Mouse (Mus musculus) adrenal gland, adult 8-10 months (tissue): Measurements from ENCODE around the gene Appl2. TPM values are rescaled to one million over a fixed set of nuclear protein-coding genes. Genes with fewer than 3 reads are reported as not detected.

Experiments
- DNase-seq: peaks from one replicate; pipeline ENCODE4 v3.0.0; 2022
- total RNA-seq, 4 experiments: library from RNA; stranded (reverse); gene quantifications; 2 replicates each; pipeline ENCODE4 v1.2.4; 2022

Appl2 gene
- total RNA-seq, 4 experiments from 2014 or later = 86.1 to 199 (median 103) TPM

DNA sequence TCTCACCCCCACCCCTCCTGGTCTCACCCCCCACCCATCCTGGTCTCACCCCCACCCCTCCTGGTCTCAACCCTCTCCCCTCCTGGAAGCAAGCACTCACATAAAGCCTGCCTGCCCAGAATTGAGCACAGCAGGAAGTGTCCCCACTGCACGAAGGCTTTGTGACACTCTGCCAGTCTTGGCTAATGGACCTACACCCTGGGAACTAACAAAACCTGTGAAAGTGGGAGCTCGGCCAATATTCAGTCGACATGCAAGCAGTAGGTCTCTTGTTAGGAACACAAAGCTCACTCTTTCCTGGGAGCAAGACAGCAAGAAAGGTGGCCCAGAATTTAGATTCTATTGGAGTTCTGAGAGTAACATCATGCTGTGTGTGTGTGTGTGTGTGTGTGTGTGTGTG is 17.6 kb downstream of the Appl2 start:
- DNase-seq = no peak

DNA sequence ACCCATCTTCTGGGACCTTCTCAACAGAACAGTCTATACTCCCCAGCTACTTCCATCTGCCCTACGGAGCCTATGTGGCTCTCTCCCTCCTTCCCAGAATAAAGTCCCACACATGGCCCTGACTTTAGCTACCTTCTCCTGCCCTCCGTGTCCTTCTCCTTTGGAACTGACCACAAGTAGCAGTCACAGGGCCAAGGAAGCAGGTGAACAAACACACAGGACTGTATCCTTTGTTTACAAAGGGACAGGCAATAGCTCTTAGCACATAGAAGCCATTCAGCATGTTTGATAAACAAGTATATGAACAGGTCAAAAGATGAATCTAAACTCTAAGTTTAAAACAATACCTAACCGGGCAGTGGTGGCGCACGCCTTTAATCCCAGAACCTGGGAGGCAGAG is 18.7 kb downstream of the Appl2 start:
- DNase-seq = no peak

DNA sequence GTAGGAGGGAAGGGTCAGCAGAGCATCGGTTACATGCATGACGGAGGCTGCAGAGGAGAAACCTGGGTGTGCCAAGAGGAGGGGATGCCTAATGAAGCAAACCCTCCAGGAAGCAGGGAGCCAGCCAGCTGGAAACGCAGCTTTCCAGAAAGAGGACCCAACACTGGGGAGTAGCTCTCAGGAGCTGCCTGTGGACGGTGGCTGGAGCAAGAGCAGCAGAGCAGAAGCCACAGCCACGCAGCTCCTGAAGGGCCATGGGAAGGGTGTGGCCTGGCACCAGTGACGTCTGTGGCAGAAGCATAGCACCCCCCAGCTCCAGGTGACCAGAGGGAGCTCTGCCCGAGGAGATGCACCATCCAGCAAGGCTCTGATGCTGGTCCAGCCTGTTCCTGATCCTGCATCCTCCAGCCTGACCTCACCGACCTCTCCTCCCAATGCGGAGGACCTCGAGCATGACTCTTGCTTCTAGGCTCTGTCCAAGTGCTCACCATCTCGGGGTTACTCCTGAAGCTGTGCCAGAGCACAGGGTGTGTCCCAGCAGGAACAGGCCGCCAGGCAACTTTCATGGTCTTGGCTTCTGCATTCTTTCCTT is 19.3 kb downstream of the Appl2 start:
- DNase-seq = no peak

GRCm38 (mm10) chr10:83628241-83628640 is 20.3 kb downstream of the Appl2 start:
- no peak for DNase-seq

DNA sequence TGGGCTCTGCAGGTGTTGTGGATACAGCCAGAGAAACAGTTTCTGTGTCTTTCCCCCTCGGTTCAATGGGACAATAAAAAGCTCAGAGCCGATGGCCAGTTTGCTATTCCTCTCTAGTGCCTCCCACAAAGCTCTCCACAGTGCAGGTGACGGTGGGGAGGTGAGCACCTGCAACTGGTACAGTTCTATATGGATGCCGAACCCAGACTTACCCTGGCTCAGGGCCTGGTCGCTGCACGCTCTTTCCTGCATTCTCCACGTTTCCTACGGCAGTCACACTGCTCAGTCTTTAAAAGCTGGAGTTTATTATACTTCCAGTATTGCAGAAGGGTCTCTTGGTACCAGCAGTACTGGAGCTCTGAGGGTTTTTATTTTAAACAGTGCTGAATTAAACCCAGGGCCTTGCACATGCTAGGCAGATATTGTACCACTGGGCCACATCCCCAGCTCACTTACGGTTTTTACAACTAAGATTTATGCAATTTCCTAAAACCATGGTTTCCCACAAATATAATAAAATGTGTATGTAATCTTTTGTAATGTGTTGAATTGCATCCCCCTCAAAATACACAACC is 21.3 kb downstream of the Appl2 start:
- DNase-seq = no peak

- no peak for DNase-seq
Observed at GRCm38 (mm10) chr10:83624841-83625240, 23.7 kb downstream of the Appl2 start.

DNA sequence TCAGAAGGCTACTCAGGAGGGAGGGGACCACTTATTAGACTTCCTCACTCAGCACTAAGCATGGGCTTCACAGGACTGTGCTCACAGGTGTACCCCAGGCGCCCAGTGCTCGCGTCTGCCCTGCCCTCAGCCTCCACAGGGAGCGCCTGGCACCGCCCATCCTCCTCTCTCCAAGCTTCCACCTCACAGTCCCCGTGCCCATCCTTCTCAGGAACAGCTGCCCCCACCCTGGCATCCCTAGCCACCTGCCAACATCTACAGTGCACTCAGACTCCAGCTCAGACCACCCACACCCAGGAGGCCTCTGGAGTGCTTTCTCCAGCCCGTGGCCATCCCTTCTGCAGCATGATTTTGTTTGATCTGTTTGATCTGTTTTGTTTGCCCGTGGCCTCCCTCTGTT is 24.5 kb downstream of the Appl2 start:
- no peak for DNase-seq

DNA sequence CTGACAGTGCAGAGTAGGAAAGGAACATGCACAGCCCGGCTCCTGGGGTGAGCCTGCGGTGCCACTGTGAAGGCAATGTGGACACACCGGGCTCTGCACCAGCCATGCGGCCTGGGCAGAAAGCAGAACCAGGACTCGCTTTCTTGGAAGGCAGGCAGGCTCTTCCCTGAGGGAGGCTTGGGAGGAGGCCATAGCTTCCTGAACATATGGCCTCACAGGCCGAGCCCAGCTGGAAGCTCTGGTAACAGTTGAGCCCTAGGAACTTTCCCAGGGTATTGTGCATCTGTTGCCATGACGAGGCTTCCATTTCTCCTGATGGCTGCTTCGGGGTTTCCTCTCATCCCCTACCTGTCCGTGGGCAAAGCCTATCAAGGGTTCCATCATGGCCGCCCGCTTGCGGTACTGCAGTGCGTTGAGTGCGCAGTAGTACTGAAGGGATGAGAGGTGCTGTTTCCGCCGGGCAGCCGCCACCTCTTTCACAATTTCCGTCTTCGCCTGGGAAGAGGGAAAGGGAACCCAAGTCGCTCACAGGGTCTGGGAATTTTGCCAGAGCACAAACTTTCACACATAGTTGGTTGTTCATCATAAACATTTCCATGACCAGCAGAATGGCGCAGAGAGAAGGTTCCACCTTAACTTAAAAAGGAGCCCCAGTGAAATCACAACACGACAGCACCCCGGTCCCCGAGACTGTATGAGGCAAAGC is 28.0 kb downstream of the Appl2 start:
- no peak for DNase-seq

DNA sequence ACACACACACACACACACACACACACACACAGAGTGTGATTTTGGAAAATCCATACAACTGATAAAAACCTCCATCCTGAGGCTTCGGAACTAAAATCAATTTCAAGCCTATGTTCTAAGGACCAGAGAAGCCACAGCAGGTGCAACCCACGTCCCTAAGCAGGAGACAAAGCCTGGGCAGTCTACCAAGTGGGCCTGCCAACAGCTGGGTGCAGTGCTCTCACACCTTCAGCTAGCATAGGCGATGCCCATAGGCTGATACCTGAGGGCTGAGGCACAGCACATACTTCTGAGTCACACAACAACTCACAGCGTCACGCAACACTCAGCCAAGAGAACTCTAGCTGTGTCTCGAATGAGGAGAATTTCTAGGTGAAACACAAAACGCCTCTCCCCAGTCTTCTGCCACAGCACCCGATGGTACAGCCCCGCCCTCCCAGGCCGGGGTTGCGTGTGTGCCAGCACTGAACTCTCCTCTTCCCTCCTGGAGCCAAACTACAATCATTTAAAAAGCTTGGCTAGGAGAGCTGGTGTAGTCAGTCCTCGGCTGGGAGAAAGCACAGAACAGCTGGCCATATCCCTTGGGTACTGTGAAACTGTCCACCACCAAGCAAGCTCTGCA is 29.6 kb downstream of the Appl2 start:
- DNase-seq = no peak

DNA sequence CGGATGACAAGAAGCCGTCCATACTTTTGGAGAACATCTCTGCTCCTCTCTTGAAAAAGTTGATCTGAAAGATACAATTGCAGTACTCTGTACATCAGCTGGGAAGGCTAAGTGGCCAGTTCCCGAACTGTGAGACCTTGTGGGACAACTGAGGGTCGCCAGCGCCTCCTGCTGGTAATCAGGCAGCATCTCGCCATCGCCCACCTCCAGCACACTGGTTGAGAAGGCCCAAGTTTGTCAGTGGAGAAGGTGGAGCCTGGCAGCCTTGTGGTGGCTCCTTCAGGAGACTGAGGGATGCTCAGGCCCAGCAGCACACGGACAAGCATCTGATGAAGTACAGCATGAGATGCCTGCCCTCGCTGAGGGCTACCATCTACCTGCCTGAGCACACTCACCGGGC is 31.2 kb downstream of the Appl2 start:
- no peak for DNase-seq

DNA sequence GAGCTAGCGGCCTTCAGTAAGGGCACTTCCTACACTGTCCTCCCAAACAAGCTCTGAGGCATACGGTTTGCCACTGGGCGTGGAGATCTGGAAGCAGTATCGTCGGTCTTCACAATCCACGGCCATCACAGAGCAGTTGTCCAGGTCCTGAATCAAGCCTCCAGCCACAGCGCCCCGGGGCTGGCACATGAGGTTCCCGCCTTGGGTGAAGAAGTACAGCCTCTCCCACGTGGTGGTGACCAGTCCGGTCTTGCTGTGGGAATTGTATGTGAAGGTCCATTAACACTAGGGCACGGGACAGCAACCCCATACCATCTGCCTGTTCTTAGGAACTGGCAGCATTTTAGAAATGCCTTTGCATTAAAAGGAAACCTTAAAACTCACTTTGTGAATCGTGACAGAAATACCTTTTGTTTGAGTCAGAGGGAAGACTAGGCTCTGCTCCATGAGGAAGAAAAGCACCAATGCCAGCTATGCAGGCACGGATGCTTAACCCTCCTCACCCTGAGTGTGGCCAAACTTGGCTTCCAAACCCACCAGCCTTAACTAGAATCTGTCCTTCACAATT is 35.8 kb downstream of the Appl2 start:
- DNase-seq = no peak

GRCm38 (mm10) chr10:83611863-83612262 is 36.7 kb downstream of the Appl2 start:
- no peak for DNase-seq

GRCm38 (mm10) chr10:83610518-83610917 is 38.0 kb downstream of the Appl2 start:
- DNase-seq = no peak

GRCm38 (mm10) chr10:83608596-83608995 is 39.9 kb downstream of the Appl2 start:
- DNase-seq = no peak

DNA sequence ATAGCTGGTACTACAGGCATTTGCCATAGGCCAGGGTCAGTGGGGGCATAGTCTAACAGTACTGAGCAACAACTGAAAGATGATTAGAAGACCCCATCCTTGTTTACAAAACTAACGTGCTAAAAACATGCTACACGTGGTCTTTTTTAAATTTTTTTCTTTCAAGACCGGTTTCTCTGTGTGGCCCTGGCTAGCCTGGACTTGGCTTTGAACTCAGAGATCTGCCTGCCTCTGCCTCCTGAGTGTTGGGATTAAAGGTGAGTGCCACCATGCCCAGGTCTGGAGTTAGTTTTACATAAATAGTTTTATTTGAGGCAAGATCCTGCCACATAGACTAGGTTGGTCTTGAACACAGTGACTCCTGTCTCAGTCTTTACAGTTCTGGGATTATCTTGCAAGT is 41.4 kb downstream of the Appl2 start:
- DNase-seq = no peak

- no peak for DNase-seq
Observed at GRCm38 (mm10) chr10:83605637-83606183, 42.8 kb downstream of the Appl2 start.

GRCm38 (mm10) chr10:83603956-83604564 is 44.5 kb downstream of the Appl2 start:
- no peak for DNase-seq

DNA sequence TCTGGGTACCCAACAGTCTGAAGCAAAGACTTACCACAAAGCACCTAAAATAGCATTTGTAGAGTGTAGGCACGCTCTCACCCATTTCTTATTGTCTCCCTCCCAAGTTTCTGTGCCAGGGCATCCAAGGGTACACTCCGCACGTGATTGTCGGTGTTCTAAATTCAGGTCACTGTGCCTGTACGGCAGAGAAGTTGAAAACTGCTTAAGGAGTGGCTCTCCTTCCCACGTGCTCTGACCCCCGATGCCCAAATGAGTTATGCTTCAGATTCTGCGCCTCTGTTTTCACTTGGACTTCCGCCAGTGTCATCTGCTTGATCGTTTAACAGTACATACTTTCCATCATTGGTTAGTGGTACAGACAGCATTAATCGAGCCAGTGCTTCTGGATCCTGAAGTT is 47.9 kb downstream of the Appl2 start:
- no peak for DNase-seq

DNA sequence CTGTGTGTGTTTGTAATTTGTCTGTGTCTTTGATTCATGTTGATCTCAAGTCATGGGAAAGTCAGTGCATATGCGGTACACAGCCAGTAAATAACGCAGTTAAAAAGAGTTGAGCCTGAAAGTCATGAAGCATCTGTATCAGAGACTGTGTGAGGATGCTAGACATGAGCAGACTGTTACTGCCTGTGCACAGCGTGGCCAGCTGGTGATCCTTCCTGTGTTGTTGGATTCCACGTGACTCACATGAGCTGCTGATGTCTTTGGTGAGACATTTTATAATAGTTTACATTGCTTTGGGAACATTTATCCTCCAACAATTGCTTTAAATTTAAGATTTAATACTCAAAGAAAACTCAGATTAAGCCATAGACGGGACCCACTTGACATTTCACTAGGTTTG is 54.0 kb downstream of the Appl2 start:
- no peak for DNase-seq

GRCm38 (mm10) chr10:83592616-83593015 is 55.9 kb downstream of the Appl2 start:
- DNase-seq = no peak

- no peak for DNase-seq
Observed at GRCm38 (mm10) chr10:83590801-83591200, 57.7 kb downstream of the Appl2 start.
